Mouse (Mus musculus): ENCODE measurements at regions not wholly inside any gene's neighbourhood (a gene's known extent, or its start where the extent isn't known, plus 50 kb on each side); places are given as distances from the start of the nearest gene placed in this dataset.

DNA sequence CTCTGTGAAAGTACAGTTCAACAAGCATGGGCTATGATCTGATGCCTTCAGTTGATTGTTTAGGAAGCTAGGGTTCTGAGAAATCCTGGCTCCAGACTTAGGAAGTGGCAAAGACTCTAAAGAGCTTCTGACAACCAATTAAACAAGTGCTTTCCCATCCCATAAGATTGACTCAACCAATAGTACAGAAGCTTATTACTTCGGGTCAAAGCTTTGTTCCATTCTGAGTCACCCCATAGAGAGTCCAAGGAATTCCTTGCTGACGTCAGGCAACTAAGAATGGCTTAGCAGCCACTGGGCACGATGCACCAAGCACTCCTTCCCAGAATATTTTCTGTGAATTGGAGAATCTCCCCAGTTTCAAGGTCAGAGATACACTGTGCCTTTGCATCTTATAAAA, 59.0 kb upstream of the Ntm start:
- in situ Hi-C loops (cut with MboI; ENCODE audit: low sequenced_read_pairs in 2 of 2, unreplicated experiment in 2 of 2) = no loop called here
- H3K4me3 ChIP-seq (ENCODE audit: insufficient read depth in 1 of 2, low read depth in 1 of 2, low read length in 2 of 2, poor library complexity in 1 of 2, severe bottlenecking in 1 of 2) = no peak overlapping the region
- no peak for DNase-seq (ENCODE audit: low read depth, low spot score)
- no peak overlapping the region for H3K27ac ChIP-seq (ENCODE audit: insufficient read depth, low read depth, low read length, poor library complexity, severe bottlenecking)
- TF ChIP-seq CHD2 (IDR thresholded peaks at IDR 0.05; ENCODE audit: low read depth, low read length) (no peak), ZC3H11A (IDR thresholded peaks at IDR 0.05; ENCODE audit: borderline replicate concordance, low read depth, low read length) (no peak), HCFC1 (IDR thresholded peaks at IDR 0.05; ENCODE audit: borderline replicate concordance, insufficient read depth, low read length) (no peak), ZNF384 (IDR thresholded peaks at IDR 0.05; ENCODE audit: low read depth, low read length) (no peak), MAFK (IDR thresholded peaks at IDR 0.05; ENCODE audit: insufficient read depth, low read depth, low read length) (no peak)
- H3K9me3 ChIP-seq (ENCODE audit: control insufficient read depth, insufficient read depth, low read depth, low read length) = no peaks in the 10 kb centered on the region
- no peak overlapping the region for H3K9ac ChIP-seq (ENCODE audit: insufficient read depth, low read depth, low read length, poor library complexity, severe bottlenecking)
- H3K4me1 ChIP-seq (ENCODE audit: control insufficient read depth in 2 of 2, insufficient read depth in 2 of 2, low read length in 2 of 2, poor library complexity in 1 of 2) = no peaks in the 10 kb centered on the region
- no peaks in the 10 kb centered on the region for H3K36me3 ChIP-seq (ENCODE audit: control insufficient read depth, insufficient read depth, low read length, poor library complexity, severe bottlenecking)

DNA sequence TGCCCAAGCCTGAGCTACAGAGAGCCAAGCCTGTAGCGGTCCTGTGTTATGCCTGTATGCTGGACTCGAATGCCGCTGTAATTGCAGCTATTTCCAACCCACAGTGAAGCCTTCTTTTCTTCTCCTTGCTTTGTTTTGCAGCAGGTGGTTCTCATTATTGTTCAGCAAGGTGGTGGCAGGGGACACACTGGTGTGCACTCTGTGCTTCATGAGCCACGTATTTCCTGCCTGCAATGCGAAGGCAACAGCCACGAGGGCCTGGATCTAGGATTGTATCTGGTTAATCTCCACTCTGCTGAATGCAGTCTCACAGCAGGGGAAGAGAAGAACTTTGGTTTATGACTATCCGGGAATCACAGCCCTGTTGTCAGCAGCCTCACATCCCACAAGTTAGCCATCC, 62.3 kb upstream of the Ntm start:
- Histone ChIP-seq H3K9ac (ENCODE audit: insufficient read depth, low read depth, low read length, poor library complexity, severe bottlenecking) (no peak overlapping the region), H3K9me3 (ENCODE audit: control insufficient read depth, insufficient read depth, low read depth, low read length) (no peaks in the 10 kb centered on the region), H3K36me3 (ENCODE audit: control insufficient read depth, insufficient read depth, low read length, poor library complexity, severe bottlenecking) (no peaks in the 10 kb centered on the region), H3K27ac (ENCODE audit: insufficient read depth, low read depth, low read length, poor library complexity, severe bottlenecking) (no peak overlapping the region), H3K4me1 (ENCODE audit: control insufficient read depth in 2 of 2, insufficient read depth in 2 of 2, low read length in 2 of 2, poor library complexity in 1 of 2) (no peaks in the 10 kb centered on the region), H3K4me3 (ENCODE audit: insufficient read depth in 1 of 2, low read depth in 1 of 2, low read length in 2 of 2, poor library complexity in 1 of 2, severe bottlenecking in 1 of 2) (no peak overlapping the region)
- DNase-seq (ENCODE audit: low read depth, low spot score) = no peak
- TF ChIP-seq HCFC1 (IDR thresholded peaks at IDR 0.05; ENCODE audit: borderline replicate concordance, insufficient read depth, low read length) (no peak), MAFK (IDR thresholded peaks at IDR 0.05; ENCODE audit: insufficient read depth, low read depth, low read length) (no peak), ZC3H11A (IDR thresholded peaks at IDR 0.05; ENCODE audit: borderline replicate concordance, low read depth, low read length) (no peak), CHD2 (IDR thresholded peaks at IDR 0.05; ENCODE audit: low read depth, low read length) (no peak), ZNF384 (IDR thresholded peaks at IDR 0.05; ENCODE audit: low read depth, low read length) (no peak)
- in situ Hi-C loops (cut with MboI; ENCODE audit: low sequenced_read_pairs in 2 of 2, unreplicated experiment in 2 of 2) = no loop called here

DNA sequence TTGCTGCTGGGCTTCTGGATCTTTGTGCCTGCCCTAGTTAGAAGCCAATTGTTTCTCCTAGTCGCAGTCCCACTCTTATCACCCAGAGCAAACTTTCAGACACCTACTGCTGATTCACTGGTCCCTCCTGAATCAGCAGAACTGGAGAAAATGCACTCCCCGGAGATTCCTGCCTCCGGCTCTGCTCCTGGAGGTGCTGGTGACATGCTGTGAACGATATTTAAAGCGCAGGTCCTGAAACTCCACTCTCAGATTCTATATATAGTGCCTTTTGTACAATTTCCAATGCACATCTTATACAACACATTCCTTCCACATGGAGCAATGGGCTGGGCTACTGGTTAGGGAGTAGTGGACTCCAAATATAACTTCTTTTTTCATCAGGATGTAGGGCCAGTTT, 64.0 kb upstream of the Ntm start:
- H3K9ac ChIP-seq (ENCODE audit: insufficient read depth, low read depth, low read length, poor library complexity, severe bottlenecking) = no peak overlapping the region
- H3K9me3 ChIP-seq (ENCODE audit: control insufficient read depth, insufficient read depth, low read depth, low read length) = no peaks in the 10 kb centered on the region
- no peaks in the 10 kb centered on the region for H3K36me3 ChIP-seq (ENCODE audit: control insufficient read depth, insufficient read depth, low read length, poor library complexity, severe bottlenecking)
- no peaks in the 10 kb centered on the region for H3K4me1 ChIP-seq (ENCODE audit: control insufficient read depth in 2 of 2, insufficient read depth in 2 of 2, low read length in 2 of 2, poor library complexity in 1 of 2)
- H3K4me3 ChIP-seq (ENCODE audit: insufficient read depth in 1 of 2, low read depth in 1 of 2, low read length in 2 of 2, poor library complexity in 1 of 2, severe bottlenecking in 1 of 2) = no peak overlapping the region
- TF ChIP-seq ZNF384 (IDR thresholded peaks at IDR 0.05; ENCODE audit: low read depth, low read length) = no peak
- TF ChIP-seq ZC3H11A (IDR thresholded peaks at IDR 0.05; ENCODE audit: borderline replicate concordance, low read depth, low read length) = no peak
- TF ChIP-seq HCFC1 (IDR thresholded peaks at IDR 0.05; ENCODE audit: borderline replicate concordance, insufficient read depth, low read length) = no peak
- no peak for TF ChIP-seq CHD2 (IDR thresholded peaks at IDR 0.05; ENCODE audit: low read depth, low read length)
- TF ChIP-seq MAFK (IDR thresholded peaks at IDR 0.05; ENCODE audit: insufficient read depth, low read depth, low read length) = no peak
- H3K27ac ChIP-seq (ENCODE audit: insufficient read depth, low read depth, low read length, poor library complexity, severe bottlenecking) = no peak overlapping the region
- no peak for DNase-seq (ENCODE audit: low read depth, low spot score)
- in situ Hi-C loops (cut with MboI; ENCODE audit: low sequenced_read_pairs in 2 of 2, unreplicated experiment in 2 of 2) = no loop called here

DNA sequence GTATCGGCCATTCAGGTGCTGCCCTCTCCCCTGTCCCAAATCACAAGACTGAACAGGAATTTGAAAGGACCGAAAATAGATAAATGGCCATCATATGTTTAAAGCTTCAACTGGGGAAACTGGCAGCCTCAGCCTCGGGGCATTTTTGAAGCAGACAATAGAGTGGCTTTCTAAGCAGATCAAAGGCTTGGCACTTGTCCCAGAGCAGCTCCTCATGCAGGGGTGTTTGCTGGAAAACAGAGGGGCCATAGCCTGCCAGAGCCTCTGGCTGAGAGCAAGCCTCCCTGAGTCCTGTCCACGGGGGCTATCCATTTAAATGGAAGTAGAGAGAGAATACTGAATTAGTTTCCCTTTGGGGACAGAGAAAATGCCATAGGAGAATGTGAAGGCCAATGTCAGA, 77.5 kb upstream of the Ntm start:
- H3K36me3 ChIP-seq (ENCODE audit: control insufficient read depth, insufficient read depth, low read length, poor library complexity, severe bottlenecking) = no peaks in the 10 kb centered on the region
- no peak for DNase-seq (ENCODE audit: low read depth, low spot score)
- no peak overlapping the region for H3K9ac ChIP-seq (ENCODE audit: insufficient read depth, low read depth, low read length, poor library complexity, severe bottlenecking)
- no peak overlapping the region for H3K27ac ChIP-seq (ENCODE audit: insufficient read depth, low read depth, low read length, poor library complexity, severe bottlenecking)
- in situ Hi-C loops (cut with MboI; ENCODE audit: low sequenced_read_pairs in 2 of 2, unreplicated experiment in 2 of 2) = no loop called here
- H3K9me3 ChIP-seq (ENCODE audit: control insufficient read depth, insufficient read depth, low read depth, low read length) = no peaks in the 10 kb centered on the region
- H3K4me3 ChIP-seq (ENCODE audit: insufficient read depth in 1 of 2, low read depth in 1 of 2, low read length in 2 of 2, poor library complexity in 1 of 2, severe bottlenecking in 1 of 2) = no peak overlapping the region
- H3K4me1 ChIP-seq (ENCODE audit: control insufficient read depth in 2 of 2, insufficient read depth in 2 of 2, low read length in 2 of 2, poor library complexity in 1 of 2) = no peaks in the 10 kb centered on the region
- TF ChIP-seq MAFK (IDR thresholded peaks at IDR 0.05; ENCODE audit: insufficient read depth, low read depth, low read length) (no peak), CHD2 (IDR thresholded peaks at IDR 0.05; ENCODE audit: low read depth, low read length) (no peak), HCFC1 (IDR thresholded peaks at IDR 0.05; ENCODE audit: borderline replicate concordance, insufficient read depth, low read length) (no peak), ZNF384 (IDR thresholded peaks at IDR 0.05; ENCODE audit: low read depth, low read length) (no peak), ZC3H11A (IDR thresholded peaks at IDR 0.05; ENCODE audit: borderline replicate concordance, low read depth, low read length) (no peak)

DNA sequence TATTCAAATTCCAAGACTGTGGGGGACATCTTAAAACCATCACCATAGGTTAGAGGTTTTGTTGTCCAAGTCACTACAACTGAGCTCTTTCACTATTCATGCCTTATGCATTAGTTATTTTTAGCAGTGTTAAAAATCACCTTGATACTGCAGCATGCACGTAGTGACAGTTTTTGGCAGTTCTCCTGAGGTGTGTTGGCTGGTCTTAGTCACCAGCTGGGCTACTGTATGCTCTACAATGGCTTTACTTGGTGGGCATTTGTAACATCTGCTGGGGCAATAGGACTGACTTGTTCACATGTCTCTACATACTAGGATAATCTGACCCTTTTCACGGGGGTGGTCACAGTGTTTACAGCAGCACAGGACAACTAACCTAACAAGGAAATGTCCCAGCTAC, 101.6 kb upstream of the Ntm start:
- H3K9me3 ChIP-seq (ENCODE audit: control insufficient read depth, insufficient read depth, low read depth, low read length) = no peaks in the 10 kb centered on the region
- H3K36me3 ChIP-seq (ENCODE audit: control insufficient read depth, insufficient read depth, low read length, poor library complexity, severe bottlenecking) = no peaks in the 10 kb centered on the region
- in situ Hi-C loops (cut with MboI; ENCODE audit: low sequenced_read_pairs in 2 of 2, unreplicated experiment in 2 of 2) = no loop called here
- no peak overlapping the region for H3K27ac ChIP-seq (ENCODE audit: insufficient read depth, low read depth, low read length, poor library complexity, severe bottlenecking)
- no peak overlapping the region for H3K4me3 ChIP-seq (ENCODE audit: insufficient read depth in 1 of 2, low read depth in 1 of 2, low read length in 2 of 2, poor library complexity in 1 of 2, severe bottlenecking in 1 of 2)
- no peaks in the 10 kb centered on the region for H3K4me1 ChIP-seq (ENCODE audit: control insufficient read depth in 2 of 2, insufficient read depth in 2 of 2, low read length in 2 of 2, poor library complexity in 1 of 2)
- no peak for DNase-seq (ENCODE audit: low read depth, low spot score)
- no peak overlapping the region for H3K9ac ChIP-seq (ENCODE audit: insufficient read depth, low read depth, low read length, poor library complexity, severe bottlenecking)
- TF ChIP-seq ZNF384 (IDR thresholded peaks at IDR 0.05; ENCODE audit: low read depth, low read length) (no peak), HCFC1 (IDR thresholded peaks at IDR 0.05; ENCODE audit: borderline replicate concordance, insufficient read depth, low read length) (no peak), MAFK (IDR thresholded peaks at IDR 0.05; ENCODE audit: insufficient read depth, low read depth, low read length) (no peak), ZC3H11A (IDR thresholded peaks at IDR 0.05; ENCODE audit: borderline replicate concordance, low read depth, low read length) (no peak)

Data from ES-E14 (cell line).